Mouse (Mus musculus) erythroblast, embryonic 14.5 days (primary cell): ENCODE results near the gene Tiam1. TPM values are rescaled to one million over a fixed set of nuclear protein-coding genes. Genes with fewer than 3 reads are reported as not detected.

Source experiments
- H3K27me3 ChIP-seq: 2 replicates; pipeline ENCODE4 v1.6.1; 2012; ENCODE audit warnings: inconsistent platforms; ENCODE audit not compliant: control insufficient read depth
- H3K36me3 ChIP-seq: 2 replicates; pipeline ENCODE4 v1.6.1; 2012; ENCODE audit warnings: mild to moderate bottlenecking, inconsistent platforms; ENCODE audit not compliant: control insufficient read depth
- H3K4me1 ChIP-seq: 2 replicates; pipeline ENCODE4 v1.6.1; 2012; ENCODE audit warnings: inconsistent platforms; ENCODE audit not compliant: control insufficient read depth
- H3K4me3 ChIP-seq: replicated peaks from 2 replicates; pipeline ENCODE3; 2012; ENCODE audit warnings: moderate library complexity, mild to moderate bottlenecking, inconsistent platforms
- H3K9me3 ChIP-seq: 2 replicates; pipeline ENCODE4 v1.6.1; 2012; ENCODE audit warnings: low read length, inconsistent platforms, mixed read lengths; ENCODE audit not compliant: control insufficient read depth
- GATA1 ChIP-seq: IDR thresholded peaks from 2 replicates; pipeline ENCODE4 v1.6.1; 2012; ENCODE audit warnings: low read length, inconsistent platforms, mixed read lengths
- TAL1 ChIP-seq: IDR thresholded peaks from 3 replicates; pipeline ENCODE4 v1.6.1; 2012; ENCODE audit warnings: low read length, inconsistent platforms, mixed read lengths
- polyA plus RNA-seq: library from polyadenylated mRNA; stranded (reverse); fragments of >175 nt; gene quantifications from 2 replicates; pipeline ENCODE4 v1.2.3, GENCODE M21; 2012

Gene Tiam1
- polyA plus RNA-seq, 1 experiment: 0.89 TPM

DNA sequence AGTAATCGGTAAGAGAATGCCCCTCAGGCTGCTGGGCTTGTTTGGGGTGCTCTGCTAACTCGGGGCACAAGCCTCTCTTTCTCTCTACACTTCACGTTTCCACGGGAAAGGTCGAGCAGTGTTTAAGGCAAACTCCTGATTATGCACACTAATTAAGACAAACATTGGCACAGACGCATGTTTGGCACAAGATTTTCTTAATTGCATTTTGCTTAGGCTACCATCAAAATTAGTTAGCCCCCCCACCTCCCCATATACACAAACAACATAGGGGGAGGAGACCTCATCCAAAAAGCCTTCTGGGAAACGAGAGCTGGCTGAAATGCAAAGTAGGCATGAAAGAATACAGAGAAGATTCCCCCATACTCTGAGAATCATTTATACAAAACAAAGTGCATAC is 148.4 kb downstream of the Tiam1 start:
- Histone ChIP-seq H3K36me3 (no peaks in the 10 kb centered on the region), H3K4me1 (peaks cover 44% of the 10 kb centered on the region), H3K4me3 (no peak overlapping the region), H3K9me3 (peaks cover 6% of the 10 kb centered on the region), H3K27me3 (no peaks in the 10 kb centered on the region)
- no peak for TF ChIP-seq GATA1
- no peak for TF ChIP-seq TAL1

DNA sequence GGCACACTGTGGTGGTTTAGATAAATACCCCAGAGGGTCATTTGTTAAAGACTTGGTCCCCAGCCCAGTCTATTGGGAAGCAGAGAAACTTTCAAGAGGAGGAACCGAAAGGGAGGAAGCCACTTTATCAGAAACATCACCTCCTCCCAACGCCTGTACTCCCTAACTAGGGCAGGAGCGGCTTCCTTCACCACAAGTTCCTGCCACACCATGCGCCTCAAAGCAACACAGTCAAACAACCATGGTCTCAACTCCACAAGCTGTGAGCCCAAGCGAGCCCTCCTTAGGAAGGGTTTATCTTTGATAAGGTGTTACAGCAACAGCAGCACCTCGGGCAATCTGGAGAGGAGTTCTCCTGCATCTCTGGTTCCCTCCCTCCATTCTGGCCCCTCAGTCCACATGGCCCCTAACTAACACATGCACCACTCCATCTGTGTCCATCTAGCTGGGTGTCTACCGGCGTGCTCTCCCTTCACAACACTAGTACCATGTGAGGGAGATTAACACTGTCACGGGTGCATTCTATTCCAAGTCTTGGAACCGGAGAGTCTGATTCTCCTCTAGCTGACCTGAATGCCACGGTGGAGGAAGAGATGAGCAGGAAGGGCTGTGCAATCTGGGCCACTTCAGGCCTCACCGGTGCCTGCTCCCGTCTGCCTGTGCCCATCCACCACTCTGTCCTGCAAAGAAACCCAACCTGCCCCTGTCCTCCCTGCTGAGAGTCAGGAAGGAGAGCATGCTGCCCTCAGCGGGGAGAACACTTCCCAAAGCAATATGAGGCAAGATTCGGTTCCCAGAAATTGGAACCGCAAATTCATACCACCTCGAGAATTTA is 149.4 kb downstream of the Tiam1 start:
- peaks cover 51% of the 10 kb centered on the region for H3K4me1 ChIP-seq
- no peaks in the 10 kb centered on the region for H3K36me3 ChIP-seq
- peaks cover 6% of the 10 kb centered on the region for H3K9me3 ChIP-seq
- TF ChIP-seq TAL1: no peak
- no peak for TF ChIP-seq GATA1
- no peaks in the 10 kb centered on the region for H3K27me3 ChIP-seq
- peak overlapping the region; percentile 28 for H3K4me3 ChIP-seq

DNA sequence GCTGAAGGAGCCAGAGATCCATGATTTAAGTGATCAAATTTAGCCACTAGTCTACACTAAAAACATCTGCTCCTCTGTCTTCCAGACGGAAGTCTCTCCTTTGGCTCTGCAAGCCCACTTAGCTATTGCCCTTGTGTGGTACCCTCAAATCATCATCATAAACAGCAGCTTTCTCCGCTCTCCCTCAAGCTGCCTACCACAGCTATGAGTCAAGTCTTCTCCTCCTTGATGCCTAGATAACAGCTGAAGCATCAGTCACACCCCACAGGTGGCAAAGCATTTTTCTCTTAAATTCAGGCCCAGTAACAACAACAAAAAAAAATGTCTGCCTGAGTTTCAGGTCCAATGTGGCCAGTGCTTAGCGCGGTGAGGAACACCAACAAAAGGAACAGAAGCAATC is 150.1 kb downstream of the Tiam1 start:
- Histone ChIP-seq H3K9me3 (peaks cover 6% of the 10 kb centered on the region), H3K36me3 (no peaks in the 10 kb centered on the region), H3K4me3 (peak overlapping the region; percentile 28), H3K27me3 (no peaks in the 10 kb centered on the region), H3K4me1 (peaks cover 51% of the 10 kb centered on the region)
- TF ChIP-seq TAL1 (no peak), GATA1 (no peak)

DNA sequence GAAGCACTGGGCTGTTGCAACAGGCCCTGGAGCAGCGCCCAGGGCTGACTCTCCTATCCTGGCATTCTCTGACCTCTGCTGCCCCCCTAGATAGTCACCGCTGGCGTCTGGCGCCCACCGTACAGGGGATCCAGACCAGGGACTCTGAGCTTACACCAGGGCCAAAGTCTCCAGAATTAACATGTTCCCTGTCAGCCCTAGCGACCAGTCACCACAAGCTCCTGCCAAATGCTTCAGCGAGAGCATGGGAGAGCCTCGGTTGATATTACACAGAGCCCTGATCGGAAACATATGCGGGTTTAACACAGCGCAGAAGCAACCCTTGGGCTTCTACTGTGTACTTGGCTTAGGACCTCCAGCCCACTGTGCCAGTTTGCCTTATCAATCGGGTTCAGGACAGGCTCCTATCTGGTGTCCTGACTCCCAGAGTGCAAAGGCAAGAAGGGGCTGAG is 151.8 kb downstream of the Tiam1 start:
- Histone ChIP-seq H3K4me1 (peaks cover 60% of the 10 kb centered on the region), H3K4me3 (no peak overlapping the region), H3K27me3 (no peaks in the 10 kb centered on the region), H3K9me3 (peaks cover 6% of the 10 kb centered on the region), H3K36me3 (no peaks in the 10 kb centered on the region)
- TF ChIP-seq GATA1 (no peak), TAL1 (peak; percentile 35; the same call in 1 of the 3 replicates)

DNA sequence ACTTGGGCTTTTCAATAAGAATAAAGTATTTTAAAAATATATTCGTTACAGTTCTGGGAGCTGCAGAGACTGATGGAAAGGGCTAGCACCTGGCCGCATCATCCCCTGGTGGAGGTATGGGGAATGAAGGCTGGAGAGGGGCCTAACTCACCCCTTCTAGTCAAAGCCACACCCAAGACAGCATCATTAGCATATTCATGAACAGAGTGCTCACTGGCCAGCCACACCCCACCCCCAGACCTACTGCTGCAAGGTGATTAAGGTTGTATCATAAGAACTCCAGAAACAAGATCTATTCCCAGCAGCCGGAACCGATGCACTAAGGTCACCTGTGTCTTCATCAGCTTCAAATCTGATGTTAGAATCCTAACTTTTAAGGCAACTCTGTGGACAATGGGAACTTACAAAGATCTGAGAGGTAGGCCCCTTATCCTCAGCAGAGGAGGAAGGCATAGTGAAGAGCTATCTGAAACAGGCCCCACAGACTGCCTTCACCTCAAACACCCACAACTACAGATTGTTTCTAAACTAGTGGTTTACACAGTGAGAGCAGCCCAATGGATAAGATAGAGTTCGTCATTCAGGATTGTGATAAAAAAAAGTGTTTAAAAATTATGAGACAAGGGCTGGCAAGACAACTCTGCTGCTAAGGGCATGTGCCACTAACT is 153.1 kb downstream of the Tiam1 start:
- H3K4me1 ChIP-seq: peaks cover 73% of the 10 kb centered on the region
- H3K36me3 ChIP-seq: no peaks in the 10 kb centered on the region
- H3K27me3 ChIP-seq: no peaks in the 10 kb centered on the region
- H3K9me3 ChIP-seq: no peaks in the 10 kb centered on the region
- TF ChIP-seq TAL1 (peak; percentile 58), GATA1 (no peak)
- no peak overlapping the region for H3K4me3 ChIP-seq

DNA sequence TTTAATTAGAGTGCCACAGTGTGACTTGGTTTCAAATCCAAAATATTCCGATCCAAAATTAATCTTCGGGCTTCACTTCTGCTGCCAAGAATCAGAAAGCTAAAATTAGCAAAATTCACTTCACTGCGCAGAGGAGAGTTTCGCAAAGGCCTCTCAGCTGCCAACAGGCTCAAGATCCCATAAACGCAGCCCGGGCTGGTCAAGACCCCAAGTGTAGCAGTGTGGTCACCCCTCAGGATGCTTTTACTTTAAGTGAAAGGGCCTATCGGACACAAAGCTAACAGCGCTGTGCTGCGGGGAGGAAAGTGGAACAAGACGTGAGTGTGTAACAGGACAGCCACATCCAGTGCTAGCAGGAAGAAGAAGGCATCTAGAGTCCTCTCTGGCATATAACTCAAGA is 153.8 kb downstream of the Tiam1 start:
- Histone ChIP-seq H3K4me1 (peaks cover 78% of the 10 kb centered on the region), H3K36me3 (no peaks in the 10 kb centered on the region), H3K27me3 (no peaks in the 10 kb centered on the region), H3K4me3 (no peak overlapping the region), H3K9me3 (no peaks in the 10 kb centered on the region)
- TF ChIP-seq GATA1: no peak
- no peak for TF ChIP-seq TAL1

DNA sequence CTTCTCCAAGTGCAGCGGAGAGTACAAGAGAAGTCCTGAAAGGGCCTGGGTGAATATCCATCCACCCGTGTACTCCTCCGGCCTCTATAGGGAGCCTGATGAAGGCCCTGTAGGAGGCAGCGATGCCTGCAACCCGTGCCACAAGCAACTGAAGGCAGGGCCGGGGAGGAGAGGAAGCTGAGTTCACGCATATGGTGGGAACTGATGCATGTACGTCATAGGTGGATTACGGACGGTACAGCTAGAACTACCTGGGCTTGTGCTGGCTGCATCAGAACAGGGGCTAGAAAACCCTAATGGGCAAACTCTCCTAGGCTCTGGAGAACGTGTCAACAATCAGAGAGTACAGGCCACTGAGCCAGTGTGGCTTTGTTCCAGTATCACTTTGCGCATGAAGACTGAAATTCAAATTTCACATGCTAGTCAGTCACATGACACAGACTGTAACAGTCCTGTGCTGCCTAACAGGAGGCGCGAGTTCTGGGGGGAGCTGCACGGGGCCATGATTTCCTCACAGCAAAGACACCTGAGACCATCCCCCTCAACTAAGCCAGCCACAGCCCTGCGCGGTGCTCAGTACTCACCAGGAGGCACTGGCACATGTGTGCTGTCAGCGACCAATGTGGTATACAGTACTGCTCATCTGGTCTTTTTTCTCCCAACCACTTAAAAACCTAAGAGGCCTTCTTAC is 156.8 kb downstream of the Tiam1 start:
- no peaks in the 10 kb centered on the region for H3K36me3 ChIP-seq
- H3K4me3 ChIP-seq: peak overlapping the region; percentile 40
- H3K4me1 ChIP-seq: peaks cover 69% of the 10 kb centered on the region
- TF ChIP-seq TAL1 (no peak), GATA1 (no peak)
- no peaks in the 10 kb centered on the region for H3K9me3 ChIP-seq
- H3K27me3 ChIP-seq: no peaks in the 10 kb centered on the region

DNA sequence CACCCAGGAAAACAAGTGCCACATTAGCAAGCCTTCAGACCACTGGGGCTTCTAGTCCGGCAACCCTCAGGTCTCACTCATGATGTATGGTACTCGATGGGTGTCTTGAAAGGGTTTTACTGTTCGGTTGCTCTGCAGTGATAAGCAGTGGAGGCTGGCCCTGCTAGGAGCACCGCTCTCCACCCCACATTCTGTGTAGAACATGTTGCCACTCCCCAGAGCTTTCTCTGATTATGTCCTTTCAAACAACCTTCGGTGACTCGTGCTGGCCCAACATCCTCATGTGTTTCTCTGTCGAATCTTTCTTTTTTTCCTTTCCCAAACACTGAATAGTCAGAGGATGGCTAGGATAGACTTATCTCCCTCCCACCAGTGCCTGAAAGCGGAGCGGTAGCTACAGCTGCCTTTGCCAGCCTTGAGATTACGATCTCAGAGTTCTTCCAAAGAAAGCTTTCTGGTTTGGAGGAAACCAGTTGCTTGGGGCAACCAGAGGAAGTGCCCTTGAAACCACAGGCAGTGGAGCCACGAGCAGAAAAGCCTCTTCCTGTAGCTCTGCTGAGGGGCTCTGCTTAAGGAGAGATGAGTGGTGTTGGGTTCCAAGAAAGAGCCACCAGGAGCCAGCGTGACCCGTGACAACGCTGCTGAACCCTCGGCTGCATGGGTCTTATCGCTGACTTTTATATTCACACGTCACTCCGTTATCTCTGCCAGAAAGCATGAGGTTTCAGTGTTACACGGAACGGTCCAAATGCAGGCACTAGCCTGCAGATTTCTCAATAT is 157.7 kb downstream of the Tiam1 start:
- Histone ChIP-seq H3K4me3 (peak overlapping the region; percentile 40), H3K9me3 (no peaks in the 10 kb centered on the region), H3K4me1 (peaks cover 60% of the 10 kb centered on the region), H3K27me3 (no peaks in the 10 kb centered on the region), H3K36me3 (no peaks in the 10 kb centered on the region)
- TF ChIP-seq TAL1 (no peak), GATA1 (0 out of 2 replicates have a peak, but pooled peaks have one; percentile 16)
